Mouse (Mus musculus): ENCODE data around the gene Diexf.

The Diexf gene

DNA sequence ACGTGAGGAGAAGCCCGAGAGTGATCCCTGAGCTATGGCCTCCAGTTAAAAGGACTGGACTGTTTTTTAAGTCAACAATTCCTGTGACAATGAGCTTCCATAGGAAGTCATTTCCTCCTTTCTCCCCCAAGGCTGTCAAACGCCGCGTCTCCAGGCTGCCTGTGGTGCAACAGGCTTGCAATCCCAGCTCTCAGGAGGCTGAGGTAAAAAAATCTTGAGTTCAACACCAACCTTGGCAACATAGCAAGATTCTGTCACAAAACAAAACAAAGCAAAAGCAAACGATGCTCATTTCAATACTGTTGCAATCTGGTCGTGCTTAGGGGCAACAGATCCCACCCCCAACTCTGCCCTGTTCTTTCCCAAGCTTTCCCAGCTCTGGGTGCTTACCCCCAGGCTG, 8.0 kb upstream of the Diexf start:
- no peak for DNase-seq

- DNase-seq = no peak
These were observed 3.7 kb upstream of the Diexf start for GRCm38 (mm10) chr1:193133726-193134125.

- DNase-seq = no peak
These were observed 2.3 kb upstream of the Diexf start for GRCm38 (mm10) chr1:193132385-193132784.

DNA sequence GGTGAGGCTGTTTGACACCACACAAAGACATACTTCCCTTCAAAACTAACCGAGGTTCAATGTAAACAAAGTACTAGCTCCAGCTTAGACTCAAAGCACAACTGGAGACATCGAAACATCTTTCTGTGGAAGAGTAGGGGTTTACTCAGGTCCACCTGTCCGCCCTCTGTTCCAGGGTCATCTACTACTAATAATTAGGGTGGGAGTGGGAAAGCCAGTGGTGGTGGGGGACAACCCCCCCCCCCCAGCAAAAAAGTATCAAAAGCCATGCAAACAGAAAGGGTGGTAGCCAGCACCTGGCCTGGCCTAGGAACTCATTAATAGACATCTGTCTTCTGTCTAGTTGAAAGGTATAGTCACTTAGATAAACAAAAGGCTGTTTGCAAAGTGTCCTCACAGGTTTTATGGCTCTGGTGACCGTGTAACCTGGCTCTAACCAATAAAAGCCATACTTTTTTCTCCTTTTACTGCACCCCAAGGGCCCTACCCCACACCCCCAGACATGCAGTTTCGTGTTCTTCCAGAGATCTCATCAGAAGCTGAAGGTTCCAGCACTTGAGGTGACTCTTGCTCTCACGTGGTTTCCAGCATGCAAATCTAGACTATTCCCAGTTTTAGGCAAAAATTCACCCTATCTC, 1.4 kb upstream of the Diexf start:
- no peak for DNase-seq

- DNase-seq = no peak
These were observed 767 bp upstream of the Diexf start for GRCm38 (mm10) chr1:193130839-193131238.

GRCm38 (mm10) chr1:193130456-193130825, 369 bp upstream of the Diexf start:
- no peak for DNase-seq

- DNase-seq = no peak
These were observed 751 bp downstream of the Diexf start for GRCm38 (mm10) chr1:193129321-193129720.

- DNase-seq = no peak
These were observed 2.0 kb downstream of the Diexf start for GRCm38 (mm10) chr1:193128055-193128454.

- DNase-seq = no peak
These were observed 4.2 kb downstream of the Diexf start for GRCm38 (mm10) chr1:193125835-193126234.

DNA sequence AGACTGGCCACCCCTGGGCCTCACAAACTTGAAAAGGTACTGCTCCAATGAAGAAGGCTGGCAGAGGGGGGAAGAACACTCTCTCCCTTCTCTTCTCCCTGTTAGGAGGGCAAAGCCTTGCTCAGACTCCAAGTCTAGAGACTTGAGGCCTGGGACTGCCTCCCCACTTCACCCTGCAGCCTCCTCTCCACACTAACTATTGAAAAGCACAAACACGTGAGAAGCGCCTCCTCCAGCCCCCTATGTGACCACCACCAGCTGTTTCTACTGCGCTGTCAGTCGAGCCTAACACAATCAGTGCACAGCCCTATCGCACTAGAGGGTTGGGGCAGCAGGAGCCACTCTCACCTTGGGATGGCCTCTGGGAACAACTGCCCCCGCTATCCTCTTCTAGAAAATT, 6.8 kb downstream of the Diexf start:
- no peak for DNase-seq

DNA sequence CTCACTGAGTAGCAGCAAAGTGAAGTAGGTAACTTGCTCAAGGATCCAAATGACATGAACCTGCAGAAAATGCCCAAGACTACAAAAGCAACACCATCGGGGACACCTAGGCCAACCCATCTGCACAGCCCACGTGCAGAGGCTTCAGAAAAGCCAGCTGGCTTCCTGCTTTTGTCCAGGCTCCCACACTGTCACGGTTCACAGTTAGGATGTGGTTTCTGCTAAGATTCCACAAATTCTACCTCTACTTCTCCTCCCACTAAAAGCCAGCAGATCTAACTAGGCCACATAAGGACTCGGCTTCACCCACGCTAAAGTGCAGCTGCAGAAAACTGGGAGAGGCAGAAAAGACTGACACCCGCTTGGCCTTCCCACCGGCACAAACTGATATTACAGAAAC, 7.3 kb downstream of the Diexf start:
- DNase-seq = no peak

DNA sequence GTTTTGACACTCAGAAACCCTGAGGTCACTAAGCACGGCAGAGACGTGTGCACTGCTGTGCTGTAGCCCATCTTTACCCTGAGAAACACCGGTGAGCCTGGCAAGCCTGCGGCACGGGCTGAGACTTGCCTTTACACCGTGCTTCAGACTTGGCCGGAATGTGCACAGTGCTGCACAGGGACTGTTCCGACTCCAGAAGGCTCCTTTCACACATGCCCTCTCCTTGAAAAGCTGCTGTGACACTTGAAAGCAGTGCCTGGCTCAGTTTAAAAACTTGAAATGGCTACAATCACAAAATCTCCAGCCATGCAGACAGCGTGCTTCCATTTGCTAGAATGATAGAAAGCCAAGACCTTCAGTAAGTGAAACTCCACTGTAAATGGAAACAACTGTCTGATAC, 18.0 kb downstream of the Diexf start:
- no peak for DNase-seq

DNA sequence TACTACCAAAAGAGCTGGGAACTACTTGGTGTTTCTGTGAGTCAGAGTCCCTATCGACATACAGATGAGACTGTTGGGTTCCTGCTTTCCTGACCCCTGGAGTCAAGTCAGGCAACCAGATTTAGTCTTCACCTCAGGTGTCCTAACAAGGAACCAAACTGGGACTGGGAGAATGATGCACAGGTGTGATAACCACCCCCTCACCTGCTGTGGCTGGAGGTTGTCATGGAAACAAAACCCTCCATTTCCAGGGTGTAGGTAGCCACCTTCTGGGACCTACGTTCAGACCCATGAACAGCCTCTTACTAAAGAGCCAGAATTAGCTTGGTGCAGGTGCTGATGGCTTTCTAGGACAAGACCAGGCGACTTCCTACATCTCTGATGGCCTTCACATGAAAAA, 27.1 kb downstream of the Diexf start:
- DNase-seq = no peak

DNA sequence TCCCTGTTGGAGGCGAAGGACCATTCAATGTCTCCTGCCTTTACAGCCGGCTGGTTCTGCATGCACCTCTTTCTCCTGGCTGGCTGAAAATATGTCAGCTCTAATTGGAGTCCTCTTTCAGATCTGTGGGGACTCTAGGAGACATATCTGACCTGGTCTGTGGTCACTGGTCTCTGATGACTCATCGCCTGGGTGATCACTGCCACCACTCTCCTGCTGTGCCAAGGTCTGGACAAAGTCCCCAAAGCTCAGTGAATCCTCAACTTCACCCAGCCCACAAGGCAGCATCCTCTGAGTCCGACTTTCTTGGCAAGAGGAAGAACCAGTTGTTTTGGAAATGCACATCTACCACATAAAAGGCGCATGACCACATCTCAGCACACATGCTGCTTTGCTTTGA, 27.5 kb downstream of the Diexf start:
- no peak for DNase-seq

DNA sequence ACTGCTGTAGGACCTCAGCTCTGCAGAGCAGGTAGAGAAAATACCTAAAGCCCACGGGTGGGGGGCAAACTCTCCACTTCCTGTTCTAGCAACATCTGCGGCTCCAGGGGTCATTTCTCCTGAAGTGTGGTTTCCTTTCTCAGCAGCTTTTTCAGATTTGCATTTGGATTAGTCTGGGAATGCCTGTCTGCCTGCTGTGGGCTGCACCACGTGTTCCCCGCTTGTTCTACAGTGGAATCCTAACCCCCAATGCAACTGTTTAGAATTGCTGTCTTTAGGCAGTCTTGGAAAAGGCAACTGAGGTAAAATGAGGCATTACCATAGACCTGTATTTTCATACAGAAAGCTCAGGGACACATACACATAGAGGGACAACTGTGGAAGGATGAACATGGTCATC, 28.0 kb downstream of the Diexf start:
- DNase-seq = no peak

DNA sequence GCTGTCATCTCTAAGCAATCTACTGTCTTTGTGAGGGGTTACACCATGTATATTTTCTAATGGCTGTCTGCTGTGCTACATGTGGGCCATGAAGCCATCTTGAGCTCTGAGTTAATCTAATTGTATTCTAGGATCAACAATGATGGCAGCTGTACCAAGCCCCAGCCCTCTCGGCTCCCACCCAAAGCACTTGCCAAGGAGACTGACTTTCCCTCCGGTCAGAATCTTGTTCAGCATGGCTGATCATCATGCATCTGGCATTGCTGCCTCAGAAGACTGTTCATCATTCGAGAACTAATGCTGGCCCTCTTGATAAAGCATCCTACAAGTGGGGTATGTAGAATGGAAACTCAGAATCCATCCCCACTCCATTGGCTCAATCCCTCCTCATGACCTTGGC, 31.1 kb downstream of the Diexf start:
- peak in 1 of 2 experiments; percentile 44 for DNase-seq

DNA sequence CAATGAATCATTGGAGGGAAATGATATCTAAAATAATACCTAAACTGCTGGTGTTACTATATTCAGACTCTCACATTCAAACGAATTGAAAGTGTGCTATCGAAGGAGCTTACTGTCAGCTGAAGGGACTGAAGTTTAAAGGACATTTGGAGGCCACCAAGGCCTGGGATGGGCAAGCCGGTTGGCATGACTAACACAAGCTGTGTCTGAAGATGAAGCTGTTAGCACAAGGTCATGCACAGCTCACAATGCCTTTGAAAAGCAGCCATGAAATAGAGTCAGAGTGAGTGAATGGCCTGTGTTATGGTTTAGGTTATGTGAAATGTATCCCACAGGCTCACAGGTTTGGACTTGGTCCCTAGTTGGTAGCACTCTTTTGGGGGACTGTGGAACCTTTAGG, 36.5 kb downstream of the Diexf start:
- DNase-seq = no peak

DNA sequence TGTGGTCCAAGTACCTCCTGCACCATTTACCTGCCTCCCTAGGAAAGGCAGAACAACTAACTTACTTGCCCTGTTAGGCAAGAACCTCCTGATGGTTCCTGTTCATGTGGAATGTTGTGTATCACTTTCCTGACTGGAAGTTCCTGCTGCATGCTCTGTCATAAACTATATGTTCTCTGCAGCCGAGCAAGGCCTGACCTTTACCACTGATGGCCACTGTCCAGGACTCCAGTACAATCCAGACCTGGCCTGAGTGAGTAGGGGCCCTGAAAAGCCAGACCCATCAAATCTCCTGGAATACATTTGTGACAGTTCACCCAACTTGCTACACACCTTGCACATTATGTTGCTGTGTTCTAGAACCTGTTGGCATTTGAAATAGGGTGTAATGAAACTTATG, 37.3 kb downstream of the Diexf start:
- no peak for DNase-seq

- DNase-seq = no peak
These were observed 39.2 kb downstream of the Diexf start for GRCm38 (mm10) chr1:193090894-193091293.

- peak; percentile 65 to 75 for DNase-seq
These were observed 39.7 kb downstream of the Diexf start for GRCm38 (mm10) chr1:193090211-193090871.

- DNase-seq = peak; percentile 26
These were observed 40.4 kb downstream of the Diexf start for GRCm38 (mm10) chr1:193089683-193090082.

GRCm38 (mm10) chr1:193089211-193089610, 40.9 kb downstream of the Diexf start:
- peak in 1 of 2 experiments; percentile 40 for DNase-seq

- peak in 1 of 2 experiments; percentile 17 for DNase-seq
These were observed 43.1 kb downstream of the Diexf start for GRCm38 (mm10) chr1:193086842-193087476.

DNA sequence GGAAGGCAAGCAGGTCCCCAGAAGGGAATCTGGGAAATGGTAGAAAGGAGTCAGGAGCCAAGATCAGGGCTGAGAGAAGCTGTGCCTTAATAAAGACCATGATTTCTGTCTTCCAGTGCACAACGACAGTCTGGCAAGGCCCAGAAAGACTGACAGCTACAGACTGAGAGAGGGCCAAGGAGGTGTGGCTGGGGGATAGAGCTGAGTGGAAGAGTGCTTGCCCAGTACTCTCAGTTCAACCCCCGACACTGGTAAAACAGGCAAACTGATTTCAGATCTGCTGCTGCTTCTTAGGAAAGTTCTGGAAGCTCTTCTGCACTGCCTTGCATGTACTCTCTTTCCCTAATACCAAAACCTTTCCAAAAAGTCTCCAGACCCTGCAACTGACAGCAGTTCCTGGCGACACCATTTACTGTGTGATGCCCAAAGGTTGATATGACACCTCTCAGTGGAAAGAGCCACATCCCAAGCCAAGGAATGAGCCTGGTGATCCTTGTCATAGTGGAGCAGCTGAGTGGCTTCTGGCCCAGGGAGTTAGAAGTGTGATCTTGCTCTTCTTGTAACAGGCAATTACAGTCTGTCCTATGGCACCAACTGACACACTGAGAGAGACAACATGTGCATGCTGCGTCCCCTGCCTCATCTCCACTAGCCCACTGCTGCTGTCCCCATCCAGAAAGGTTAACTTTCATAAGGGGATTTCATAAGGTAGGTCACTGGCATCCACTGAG, 43.8 kb downstream of the Diexf start:
- no peak for DNase-seq
